Mouse (Mus musculus): ENCODE data around the gene Lims1. TPM values are rescaled to one million over a fixed set of nuclear protein-coding genes. Genes with fewer than 3 reads are reported as not detected.

Lims1 gene
- polyA plus RNA-seq (2015; fragmentation: Illumina TruSeq; extraction: RNeasy Lipid Tissue Mini Kit (QIAGEN cat#74804); ENCODE audit: insufficient read depth, low read depth, low replicate concordance): 5.4 TPM

GRCm38 (mm10) chr10:58323028-58323991 is at the start of gene Lims1:
Gene Lims1 (plus strand): TSS chr10:58323466.

DNA sequence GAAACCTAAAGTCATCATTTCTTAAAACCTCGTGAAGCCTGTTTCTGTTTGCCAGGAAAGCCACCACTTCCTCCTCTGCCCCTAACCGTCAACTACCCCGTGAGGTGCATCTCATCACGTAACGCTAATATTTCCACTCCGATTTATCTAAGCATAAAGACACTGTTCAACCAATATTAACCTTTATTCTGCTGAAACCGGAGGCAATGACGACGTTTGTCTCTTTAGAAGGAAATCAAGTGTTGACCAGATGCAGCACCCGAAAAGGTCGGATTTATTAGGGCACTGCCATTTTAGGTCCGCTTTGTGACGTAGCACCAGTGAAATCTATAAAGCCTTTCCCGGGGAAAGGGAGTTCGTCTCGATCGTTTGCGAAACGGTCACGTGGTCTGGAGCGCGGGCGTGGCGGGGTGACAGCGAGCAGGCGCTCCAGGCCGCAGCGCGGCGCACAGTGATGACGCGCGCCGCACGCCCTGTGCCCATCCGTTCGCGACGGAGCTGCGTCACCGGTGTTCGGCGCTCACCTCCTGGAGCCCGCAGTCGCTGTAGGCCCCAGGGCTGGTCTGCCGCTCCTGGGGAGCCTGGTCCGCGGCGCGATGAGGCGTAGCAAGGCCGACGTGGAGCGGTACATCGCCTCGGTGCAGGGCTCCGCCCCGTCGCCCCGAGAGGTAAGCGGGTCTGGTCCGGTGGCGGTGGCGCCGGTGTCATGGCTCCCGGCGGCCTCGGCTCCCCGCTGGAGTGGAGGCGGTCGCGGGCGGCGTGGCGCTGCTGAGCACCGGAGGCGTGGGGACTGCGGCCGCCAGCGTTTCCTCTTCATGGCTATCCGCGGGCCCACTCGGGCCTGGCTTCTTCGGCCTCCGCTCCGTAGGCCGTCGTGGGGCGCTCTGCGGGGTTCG is 123.4 kb downstream of the Lims1 start, which contains the start of gene Ranbp2:
TSS of gene Ranbp2 (plus strand) at position 537 of the 896 bp plus-strand sequence.

Other genes with a start within 250 kb of the Lims1 start
- not detected for gene AW822073, start 98.5 kb upstream of the Lims1 start, polyA plus RNA-seq (2015; fragmentation: Illumina TruSeq; extraction: RNeasy Lipid Tissue Mini Kit (QIAGEN cat#74804); ENCODE audit: insufficient read depth, low read depth, low replicate concordance)
- gene Duxf3, start 90.8 kb upstream of the Lims1 start, polyA plus RNA-seq (2015; fragmentation: Illumina TruSeq; extraction: RNeasy Lipid Tissue Mini Kit (QIAGEN cat#74804); ENCODE audit: insufficient read depth, low read depth, low replicate concordance): not detected
- gene Gm4981, start 86.8 kb upstream of the Lims1 start, polyA plus RNA-seq (2015; fragmentation: Illumina TruSeq; extraction: RNeasy Lipid Tissue Mini Kit (QIAGEN cat#74804); ENCODE audit: insufficient read depth, low read depth, low replicate concordance): not detected
- gene Gcc2, start 68.0 kb upstream of the Lims1 start, polyA plus RNA-seq (2015; fragmentation: Illumina TruSeq; extraction: RNeasy Lipid Tissue Mini Kit (QIAGEN cat#74804); ENCODE audit: insufficient read depth, low read depth, low replicate concordance): 11.6 TPM
- 10.7 TPM for gene Ranbp2, start 123.5 kb downstream of the Lims1 start, polyA plus RNA-seq (2015; fragmentation: Illumina TruSeq; extraction: RNeasy Lipid Tissue Mini Kit (QIAGEN cat#74804); ENCODE audit: insufficient read depth, low read depth, low replicate concordance)
- 0.85 TPM for gene Ccdc138, start 174.5 kb downstream of the Lims1 start, polyA plus RNA-seq (2015; fragmentation: Illumina TruSeq; extraction: RNeasy Lipid Tissue Mini Kit (QIAGEN cat#74804); ENCODE audit: insufficient read depth, low read depth, low replicate concordance)

All from pancreas, adult 10 weeks (tissue).